Mouse (Mus musculus): ENCODE results near the gene Mecp2.

The Mecp2 gene

DNA sequence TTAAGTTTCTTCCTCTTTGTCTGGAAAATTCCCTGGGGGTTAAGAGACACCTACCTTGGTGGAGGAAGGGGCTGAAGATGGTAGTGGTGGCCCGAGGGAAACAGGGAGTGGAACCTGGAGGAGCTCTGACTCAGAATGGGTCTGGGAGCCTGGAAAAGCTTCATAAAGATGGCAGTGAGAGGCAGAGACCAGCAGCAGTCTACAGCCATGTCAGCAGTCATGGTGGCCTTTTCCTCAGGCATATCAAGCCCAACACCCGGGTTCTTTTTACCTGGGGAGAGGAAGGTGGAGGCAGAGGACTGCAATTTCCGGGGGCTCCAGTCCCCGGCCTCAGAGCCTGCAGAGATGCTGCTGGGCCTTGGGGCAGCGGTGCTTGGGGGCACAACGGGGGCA, 112.4 kb downstream of the Mecp2 start:
- peak in 1 of 2 experiments; percentile 17 for DNase-seq (ENCODE audit: inconsistent age in 2 of 2, low spot score in 1 of 2)

DNA sequence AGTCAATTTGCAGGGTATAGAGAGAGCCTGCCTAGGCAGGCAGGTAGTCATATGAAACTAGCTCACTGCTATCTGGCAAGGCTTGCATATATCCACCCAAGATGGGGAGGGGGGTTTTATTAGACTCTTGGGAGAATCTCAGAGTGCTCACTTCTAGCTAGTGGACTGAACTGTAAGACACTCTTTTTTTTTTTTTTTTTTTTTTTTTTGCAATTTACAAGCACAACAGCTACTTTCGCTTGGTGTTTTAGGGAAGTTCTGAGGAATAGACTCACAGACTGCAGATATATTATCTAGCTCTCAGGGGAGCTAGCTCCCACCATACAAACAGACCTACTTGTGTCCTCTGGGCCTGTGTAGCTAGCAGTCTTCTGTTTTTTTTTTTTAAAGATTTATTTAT, 120.6 kb downstream of the Mecp2 start:
- DNase-seq (ENCODE audit: inconsistent age in 2 of 2, low spot score in 1 of 2), result no peak

DNA sequence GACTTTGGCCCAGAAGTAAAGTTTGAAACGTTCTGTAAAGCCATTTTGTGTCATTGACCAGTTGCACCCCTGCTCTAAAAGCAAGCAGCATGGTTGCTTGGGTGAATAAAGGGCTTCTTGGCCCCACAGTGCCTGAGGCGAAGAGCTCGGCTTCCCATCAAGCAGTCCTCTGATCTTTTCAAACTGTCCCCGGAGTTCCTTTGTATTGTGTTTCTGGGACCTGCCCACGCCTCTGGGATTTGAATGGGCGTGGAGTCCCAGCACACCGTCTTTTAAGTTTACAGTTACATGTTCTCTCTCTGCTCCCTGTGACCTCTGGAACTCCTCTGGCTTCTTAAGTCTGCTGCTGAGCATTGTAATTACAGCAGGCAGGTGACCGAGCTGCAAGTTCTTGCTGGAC, 127.1 kb downstream of the Mecp2 start:
- DNase-seq (ENCODE audit: inconsistent age in 2 of 2, low spot score in 1 of 2), result no peak

DNA sequence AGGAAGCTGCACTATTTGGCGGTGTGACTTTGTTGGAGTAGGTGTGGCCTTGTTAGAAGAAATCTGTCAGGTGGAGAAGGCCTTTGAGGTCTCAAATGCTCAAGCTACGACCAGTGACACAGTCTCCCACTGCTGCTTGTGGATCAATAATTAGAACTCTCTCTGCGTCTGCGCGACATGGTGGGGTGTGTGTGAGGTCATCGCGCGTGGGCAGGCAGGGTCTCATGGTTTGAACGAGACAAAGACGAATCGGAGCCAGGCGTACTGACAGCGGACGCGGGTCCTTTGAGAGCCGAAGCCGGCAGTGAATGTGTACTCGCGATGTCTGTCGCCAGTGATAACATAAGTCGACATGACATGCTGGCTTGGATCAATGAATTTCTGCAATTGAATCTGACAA, 128.8 kb downstream of the Mecp2 start:
- DNase-seq (ENCODE audit: inconsistent age in 2 of 2, low spot score in 1 of 2), result no peak

DNA sequence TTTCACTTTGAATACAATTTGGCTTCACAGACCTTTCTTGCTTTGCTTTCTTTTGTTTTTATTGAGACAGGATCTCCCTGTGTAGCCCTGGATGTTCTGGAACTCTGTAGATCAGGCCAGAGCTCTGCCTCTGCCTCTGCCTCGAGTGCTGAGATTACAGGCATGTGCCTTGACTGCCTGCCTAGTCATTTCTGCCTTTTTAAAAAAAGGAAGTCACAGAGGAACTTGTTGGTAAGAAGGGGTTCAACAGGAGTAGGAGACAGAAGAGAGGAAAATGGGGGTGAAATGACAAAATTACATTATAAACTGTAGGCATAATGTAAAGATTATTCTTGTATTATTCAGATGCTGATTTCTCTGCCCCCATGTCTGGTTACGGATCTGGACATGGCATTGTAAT, 131.5 kb downstream of the Mecp2 start:
- no peak for DNase-seq (ENCODE audit: inconsistent age in 2 of 2, low spot score in 1 of 2)

DNA sequence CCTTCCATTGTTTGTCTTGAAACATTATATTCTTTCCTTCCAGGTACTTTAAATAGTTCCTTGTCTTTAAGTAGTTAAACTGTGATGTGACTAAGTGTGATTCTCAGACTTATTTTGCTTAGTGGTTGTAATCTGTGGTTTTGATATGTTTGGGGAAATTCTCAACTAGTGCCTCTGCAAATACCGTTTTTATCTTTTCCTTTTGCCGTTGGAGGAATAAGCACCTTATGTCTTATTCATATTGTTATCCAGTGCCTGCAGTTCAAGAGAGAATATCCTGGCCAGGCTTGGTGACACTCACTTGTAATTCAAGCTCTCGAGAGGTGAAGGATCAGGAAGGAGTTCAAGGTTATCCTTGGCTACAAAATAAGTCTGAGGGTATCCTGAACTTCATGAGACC, 134.1 kb downstream of the Mecp2 start:
- no peak for DNase-seq (ENCODE audit: inconsistent age in 2 of 2, low spot score in 1 of 2)

DNA sequence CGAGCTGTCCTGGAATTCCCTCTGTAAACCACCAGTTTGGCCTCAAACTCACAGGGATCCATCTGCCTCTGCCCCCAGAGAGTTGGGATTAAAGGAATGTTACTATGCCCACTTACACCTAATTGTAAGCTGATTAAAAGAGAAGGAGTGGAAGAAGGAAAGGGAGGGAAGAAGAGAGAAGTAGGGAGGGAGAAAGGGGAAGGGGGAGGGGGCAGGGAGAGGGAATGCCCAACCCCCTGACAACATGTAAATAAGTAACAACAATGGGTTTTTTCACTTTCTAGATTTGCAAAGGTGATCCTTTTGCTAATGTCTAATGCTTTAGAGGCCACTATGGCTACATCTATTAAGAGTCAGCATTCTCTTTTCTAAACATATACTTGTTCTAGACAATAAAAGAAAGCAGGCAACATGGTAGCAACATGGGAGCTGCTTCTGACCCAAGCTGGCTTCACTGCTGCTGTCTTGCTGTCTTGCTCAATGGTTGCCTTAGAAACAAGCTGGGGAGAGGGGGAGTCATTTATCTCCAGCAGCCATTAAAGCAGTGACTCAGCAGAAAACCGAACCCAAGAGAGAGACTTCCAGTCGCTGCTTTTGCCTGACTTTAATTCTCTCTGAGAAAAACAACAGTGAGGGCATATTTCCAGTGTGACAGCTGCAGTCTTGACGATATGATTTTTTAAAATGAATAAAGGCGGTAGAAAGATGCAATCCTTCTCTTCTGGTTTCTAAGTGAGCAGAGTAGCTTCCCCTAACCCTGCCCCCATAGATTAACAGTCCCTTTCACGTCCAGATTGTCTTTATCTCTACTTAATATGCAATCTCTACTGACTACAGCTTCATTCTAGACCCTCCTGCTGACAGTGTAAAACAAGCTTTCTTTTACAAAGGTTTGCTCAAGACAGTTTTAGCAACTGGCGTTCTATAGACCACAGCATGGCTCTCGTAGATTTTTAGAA, 136.0 kb downstream of the Mecp2 start:
- peak; percentile 57 to 84 for DNase-seq (ENCODE audit: inconsistent age in 2 of 2, low spot score in 1 of 2)

DNA sequence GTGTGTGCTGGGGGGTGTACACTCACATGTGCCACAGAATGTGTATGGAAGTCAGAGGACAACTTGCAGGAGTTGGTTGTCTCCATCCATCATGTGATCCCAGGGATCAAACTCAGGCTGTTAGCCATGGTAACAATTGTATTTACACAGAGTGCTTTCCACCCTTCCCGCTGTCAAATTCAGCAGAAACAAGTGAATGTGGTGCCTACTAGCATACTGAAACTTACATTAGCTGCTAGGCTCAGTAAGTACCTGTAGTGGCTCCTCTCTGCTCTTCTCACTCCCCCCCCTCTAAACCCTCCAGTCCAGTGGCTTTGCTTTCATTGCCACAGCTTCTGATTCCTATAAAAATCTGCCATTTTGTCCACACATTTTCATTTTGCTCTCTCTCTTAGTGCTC, 157.4 kb downstream of the Mecp2 start:
- DNase-seq (ENCODE audit: inconsistent age in 2 of 2, low spot score in 1 of 2), result no peak
